Mouse (Mus musculus): ENCODE results near the gene Fuca1. TPM values are rescaled to one million over a fixed set of nuclear protein-coding genes. Genes with fewer than 3 reads are reported as not detected.
"Not testable (repeated sequence)": the region's sequence is repeated elsewhere in the genome, so short reads cannot be mapped to it uniquely, and the experiment has no call there.

Gene Fuca1
- total RNA-seq, 2 experiments from 2014 or later: 18.9 to 21.7 TPM

- DNase-seq: no peak
These were observed 3.9 kb downstream of the Fuca1 start for GRCm38 (mm10) chr4:135924418-135924817.

- DNase-seq: no peak
These were observed 4.8 kb downstream of the Fuca1 start for GRCm38 (mm10) chr4:135925341-135925740.

- no peak for DNase-seq
These were observed 5.8 kb downstream of the Fuca1 start for GRCm38 (mm10) chr4:135926195-135926808.

GRCm38 (mm10) chr4:135926861-135927260, 6.3 kb downstream of the Fuca1 start:
- DNase-seq: no peak

GRCm38 (mm10) chr4:135928376-135928775, 7.8 kb downstream of the Fuca1 start:
- DNase-seq: no peak

- DNase-seq: no peak
These were observed 8.9 kb downstream of the Fuca1 start for GRCm38 (mm10) chr4:135929405-135929804.

GRCm38 (mm10) chr4:135929828-135930227, 9.3 kb downstream of the Fuca1 start:
- DNase-seq: no peak

- DNase-seq: no peak
These were observed 9.7 kb downstream of the Fuca1 start for GRCm38 (mm10) chr4:135930239-135930638.

- DNase-seq: no peak
These were observed 11.3 kb downstream of the Fuca1 start for GRCm38 (mm10) chr4:135931832-135932231.

- DNase-seq: no peak
These were observed 14.4 kb downstream of the Fuca1 start for GRCm38 (mm10) chr4:135934708-135935500.

GRCm38 (mm10) chr4:135935502-135935901, 15.0 kb downstream of the Fuca1 start:
- DNase-seq: peak; percentile 50

GRCm38 (mm10) chr4:135938858-135939257, 18.3 kb downstream of the Fuca1 start:
- no peak for DNase-seq

GRCm38 (mm10) chr4:135941026-135941425, 20.5 kb downstream of the Fuca1 start:
- not testable (repeated sequence) for DNase-seq

GRCm38 (mm10) chr4:135942193-135942592, 21.7 kb downstream of the Fuca1 start:
- no peak for DNase-seq

GRCm38 (mm10) chr4:135943389-135943788, 22.9 kb downstream of the Fuca1 start:
- DNase-seq: peak; percentile 71

GRCm38 (mm10) chr4:135945706-135946105, 25.2 kb downstream of the Fuca1 start:
- DNase-seq: no peak

- DNase-seq: peak; percentile 92
These were observed 25.7 kb downstream of the Fuca1 start, which contains the start of gene Hmgcl for GRCm38 (mm10) chr4:135946278-135946658. Hmgcl (plus strand) TSS chr4:135946448.

GRCm38 (mm10) chr4:135946659-135947301, 26.2 kb downstream of the Fuca1 start:
- no peak for DNase-seq

- DNase-seq: no peak
These were observed 27.6 kb downstream of the Fuca1 start for GRCm38 (mm10) chr4:135948142-135948541.

- DNase-seq: no peak
These were observed 28.9 kb downstream of the Fuca1 start for GRCm38 (mm10) chr4:135949475-135949874.

GRCm38 (mm10) chr4:135949911-135950310, 29.4 kb downstream of the Fuca1 start:
- DNase-seq: no peak

GRCm38 (mm10) chr4:135950365-135950764, 29.8 kb downstream of the Fuca1 start:
- no peak for DNase-seq

GRCm38 (mm10) chr4:135951505-135951904, 31.0 kb downstream of the Fuca1 start:
- DNase-seq: no peak
